Mouse (Mus musculus): Measurements from ENCODE around the gene Ndrg2. TPM values are rescaled to one million over a fixed set of nuclear protein-coding genes. Genes with fewer than 3 reads are reported as not detected.
"Not testable (repeated sequence)": the region's sequence is repeated elsewhere in the genome, so short reads cannot be mapped to it uniquely, and the experiment has no call there.

The Ndrg2 gene
- total and polyA plus RNA-seq, 3 experiments, result 1,274 to 2,120 (median 1,571) TPM

- Histone ChIP-seq H3K79me2 (replicated peaks; ENCODE audit: control insufficient read depth, insufficient read depth, low read length) (no peaks in the 10 kb centered on the region), H3K36me3 (ENCODE audit: control insufficient read depth, insufficient read depth, low read length) (no peaks in the 10 kb centered on the region), H3K4me3 (no peak overlapping the region), H3K9ac (ENCODE audit: low read depth, low read length) (no peak overlapping the region), H3K27me3 (ENCODE audit: control insufficient read depth, insufficient read depth, low read length) (no peaks in the 10 kb centered on the region), H3K27ac (no peak overlapping the region), H3K4me1 (ENCODE audit: control insufficient read depth, insufficient read depth, low read length) (no peaks in the 10 kb centered on the region)
- DNase-seq, result no peak
- TF ChIP-seq EP300 (IDR thresholded peaks at IDR 0.05; ENCODE audit: insufficient read depth, low read depth, low read length) (no peak), CTCF (IDR thresholded peaks at IDR 0.05) (no peak), POLR2A (IDR thresholded peaks at IDR 0.05; ENCODE audit: insufficient read depth, low read depth, low read length) (no peak)
- intact Hi-C loops (cut with DNase I), result no loop called here
- 67% methylated on average over 2 of the region's 2 CpGs for WGBS
Measured at GRCm38 (mm10) chr14:51870756-51871155, 43.2 kb downstream of the Ndrg2 start.

DNA sequence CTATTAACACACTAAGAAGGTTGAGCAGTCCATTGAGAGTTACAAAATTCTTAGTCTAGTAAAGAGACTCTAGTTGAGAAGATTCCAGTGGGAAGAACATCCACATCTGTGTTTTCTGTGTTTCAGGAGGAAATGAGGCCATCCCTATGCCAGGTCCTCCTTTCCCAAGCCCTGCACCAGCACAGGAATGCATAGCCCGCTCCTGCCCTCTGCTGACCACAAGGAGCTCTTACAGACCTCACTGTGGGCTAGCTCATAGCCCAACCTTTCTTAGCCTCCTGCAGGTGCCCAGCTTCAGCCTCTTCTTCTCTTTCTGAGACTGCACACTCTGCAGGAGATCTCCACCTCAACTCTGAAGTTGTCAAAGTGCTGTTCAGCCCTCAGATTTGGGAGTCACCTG is 50.4 kb downstream of the Ndrg2 start:
- TF ChIP-seq CTCF (IDR thresholded peaks at IDR 0.05), result peak; percentile 54
- H3K27ac ChIP-seq; DNase-seq; H3K9ac ChIP-seq (ENCODE audit: low read depth, low read length); H3K4me3 ChIP-seq; H3K79me2 ChIP-seq (replicated peaks; ENCODE audit: control insufficient read depth, insufficient read depth, low read length); H3K27me3 ChIP-seq (ENCODE audit: control insufficient read depth, insufficient read depth, low read length); intact Hi-C loops (cut with DNase I); H3K36me3 ChIP-seq (ENCODE audit: control insufficient read depth, insufficient read depth, low read length); H3K4me1 ChIP-seq (ENCODE audit: control insufficient read depth, insufficient read depth, low read length): not testable (repeated sequence)
- WGBS, result 12% methylated on average over 1 of the region's 1 CpGs

- 59% methylated on average over 7 of the region's 7 CpGs for WGBS
Measured at GRCm38 (mm10) chr14:51855280-51855679, 58.7 kb downstream of the Ndrg2 start.

More at GRCm38 (mm10) chr14:51855280-51855679, 58.7 kb downstream of the Ndrg2 start:
- DNase-seq; H3K27me3 ChIP-seq (ENCODE audit: control insufficient read depth, insufficient read depth, low read length); H3K36me3 ChIP-seq (ENCODE audit: control insufficient read depth, insufficient read depth, low read length); H3K79me2 ChIP-seq (replicated peaks; ENCODE audit: control insufficient read depth, insufficient read depth, low read length); H3K4me3 ChIP-seq; H3K27ac ChIP-seq; H3K4me1 ChIP-seq (ENCODE audit: control insufficient read depth, insufficient read depth, low read length); H3K9ac ChIP-seq (ENCODE audit: low read depth, low read length); intact Hi-C loops (cut with DNase I): not testable (repeated sequence)

Other genes starting within 250 kb of the Ndrg2 start
- not detected for gene Gm17079, start 218.7 kb downstream of the Ndrg2 start, total RNA-seq (2021)
- not detected in 2 replicates for gene Gm17079, start 218.7 kb downstream of the Ndrg2 start, polyA plus RNA-seq (2012; rRNA removed)
- not detected for gene Gm5800, start 197.0 kb downstream of the Ndrg2 start, total RNA-seq (2021)
- gene Gm5800, start 197.0 kb downstream of the Ndrg2 start, polyA plus RNA-seq (2012; rRNA removed), result not detected in 2 replicates
- not detected for gene Ang4, start 140.6 kb downstream of the Ndrg2 start, total RNA-seq (2021)
- gene Ang4, start 140.6 kb downstream of the Ndrg2 start, polyA plus RNA-seq (2012; rRNA removed), result not detected in 2 replicates
- gene AY358078, start 114.1 kb downstream of the Ndrg2 start, total RNA-seq (2021), result not detected
- gene AY358078, start 114.1 kb downstream of the Ndrg2 start, polyA plus RNA-seq (2012; rRNA removed), result not detected in 2 replicates
- gene Ear6, start 60.5 kb downstream of the Ndrg2 start, total RNA-seq (2021), result not detected
- gene Ear6, start 60.5 kb downstream of the Ndrg2 start, polyA plus RNA-seq (2012; rRNA removed), result not detected in 2 replicates
- gene Mettl17, start 29.3 kb downstream of the Ndrg2 start, total RNA-seq (2021), result 10 to 100 TPM; 20.1 to 20.7 TPM
- 21.1 and 24.8 TPM in 2 replicates for gene Mettl17, start 29.3 kb downstream of the Ndrg2 start, polyA plus RNA-seq (2012; rRNA removed)
- under 1 TPM; 0.16 to 0.25 TPM for gene Slc39a2, start 21.3 kb downstream of the Ndrg2 start, total RNA-seq (2021)
- gene Slc39a2, start 21.3 kb downstream of the Ndrg2 start, polyA plus RNA-seq (2012; rRNA removed), result 0.53 and 1.7 TPM in 2 replicates
- not detected for gene Tppp2, start 4.3 kb upstream of the Ndrg2 start, total RNA-seq (2021)
- gene Tppp2, start 4.3 kb upstream of the Ndrg2 start, polyA plus RNA-seq (2012; rRNA removed), result 0.16 and 0.32 TPM in 2 replicates
- gene Rnase13, start 8.6 kb upstream of the Ndrg2 start, total RNA-seq (2021), result not detected
- not detected in 2 replicates for gene Rnase13, start 8.6 kb upstream of the Ndrg2 start, polyA plus RNA-seq (2012; rRNA removed)
- gene Arhgef40, start 70.6 kb upstream of the Ndrg2 start, total RNA-seq (2021), result 10 to 100 TPM; 27.2 to 27.8 TPM
- gene Arhgef40, start 70.6 kb upstream of the Ndrg2 start, polyA plus RNA-seq (2012; rRNA removed), result 42.6 and 49.0 TPM in 2 replicates
- 1 to 10 TPM; 2.2 to 4.2 TPM for gene Tmem253, start 101.5 kb upstream of the Ndrg2 start, total RNA-seq (2021)
- 2.8 and 3.8 TPM in 2 replicates for gene Tmem253, start 101.5 kb upstream of the Ndrg2 start, polyA plus RNA-seq (2012; rRNA removed)
- 10 to 100 TPM; 26.8 to 30.0 TPM for gene Zfp219, start 106.6 kb upstream of the Ndrg2 start, total RNA-seq (2021)
- 38.6 and 42.0 TPM in 2 replicates for gene Zfp219, start 106.6 kb upstream of the Ndrg2 start, polyA plus RNA-seq (2012; rRNA removed)
- gene Olfr221, start 128.3 kb upstream of the Ndrg2 start, total RNA-seq (2021), result not detected
- gene Olfr221, start 128.3 kb upstream of the Ndrg2 start, polyA plus RNA-seq (2012; rRNA removed), result not detected in 2 replicates
- gene Hnrnpc, start 189.9 kb upstream of the Ndrg2 start, total RNA-seq (2021), result 100 to 1,000 TPM; 137 to 147 TPM
- 70.7 and 140 TPM in 2 replicates for gene Hnrnpc, start 189.9 kb upstream of the Ndrg2 start, polyA plus RNA-seq (2012; rRNA removed)
- gene Rpgrip1, start 196.5 kb upstream of the Ndrg2 start, total RNA-seq (2021), result under 1 TPM; 0.16 to 0.23 TPM
- gene Rpgrip1, start 196.5 kb upstream of the Ndrg2 start, polyA plus RNA-seq (2012; rRNA removed), result 0.59 and 0.98 TPM in 2 replicates